Mouse (Mus musculus) heart, embryonic 12.5 days (tissue): Measurements from ENCODE around the gene Fbxo44. TPM values are rescaled to one million over a fixed set of nuclear protein-coding genes. Genes with fewer than 3 reads are reported as not detected.

Experiments
- ATAC-seq: fragments of 200-750 bp; cut with Nextera tagmentation; 2 replicates; pipeline ENCODE4 v1.8.0; 2017; ENCODE audit warnings: moderate TSS enrichment, moderate library complexity; ENCODE audit not compliant: insufficient number of reproducible peaks, low FRiP score
- H3K27ac ChIP-seq: fragments of 300-500 bp; sonication (generic); 2 replicates; pipeline ENCODE4 v1.5.1; 2016; ENCODE audit warnings: mild to moderate bottlenecking, moderate library complexity; ENCODE audit not compliant: poor library complexity, severe bottlenecking
- H3K27me3 ChIP-seq: fragments of 300-500 bp; sonication (generic); replicated peaks from 2 replicates; pipeline ENCODE4 v1.6.1; 2016; ENCODE audit warnings: mild to moderate bottlenecking, moderate library complexity
- H3K36me3 ChIP-seq: fragments of 300-500 bp; sonication (generic); 2 replicates; pipeline ENCODE4 v1.6.1; 2016; ENCODE audit warnings: mild to moderate bottlenecking, moderate library complexity
- H3K4me1 ChIP-seq: fragments of 300-500 bp; sonication (generic); replicated peaks from 2 replicates; pipeline ENCODE4 v1.6.1; 2016; ENCODE audit warnings: mild to moderate bottlenecking
- H3K4me2 ChIP-seq: fragments of 300-500 bp; sonication (generic); 2 replicates; pipeline ENCODE4 v1.6.1; 2016; ENCODE audit warnings: mild to moderate bottlenecking, moderate library complexity
- H3K4me3 ChIP-seq: fragments of 300-500 bp; sonication (generic); 2 replicates; pipeline ENCODE4 v1.5.1; 2016; ENCODE audit warnings: mild to moderate bottlenecking
- H3K9ac ChIP-seq: fragments of 300-500 bp; sonication (generic); 2 replicates; pipeline ENCODE4 v1.6.1; 2016; ENCODE audit warnings: mild to moderate bottlenecking, moderate library complexity
- H3K9me3 ChIP-seq: fragments of 300-500 bp; sonication (generic); replicated peaks from 2 replicates; pipeline ENCODE4 v1.6.1; 2016; ENCODE audit warnings: mild to moderate bottlenecking, moderate library complexity
- whole genome bisulfite sequencing: fragments of 180-500 bp; shearing (Covaris S2); methylation state at CpG from one replicate; pipeline ENCODE4 v1.1.7; 2016; 5-methylcytosine and 5-hydroxymethylcytosine counted together
- polyA plus RNA-seq: library from polyadenylated mRNA; unstranded; fragments of >200 nt; fragmentation: Nextera tagmentation; extraction: Ambion mirVana; gene quantifications from 2 replicates; pipeline ENCODE4 v1.2.1, GENCODE M21; 2016

Fbxo44 gene
- polyA plus RNA-seq, 1 experiment from 2014 or later = 25.1 TPM

- ATAC-seq = no peak
- Histone ChIP-seq H3K27ac (no peak overlapping the region), H3K9me3 (no peaks in the 10 kb centered on the region), H3K4me2 (peak overlapping the region; percentile 41; the same call in 1 of the 2 replicates), H3K9ac (no peak overlapping the region), H3K4me1 (peaks cover 12% of the 10 kb centered on the region), H3K27me3 (no peaks in the 10 kb centered on the region), H3K36me3 (peaks cover 42% of the 10 kb centered on the region), H3K4me3 (0 out of 2 replicates have a peak overlapping the region, but pooled peaks have one; percentile 9)
- WGBS = 33% methylated on average over 12 of the region's 12 CpGs
These were observed 10.7 kb downstream of the Fbxo44 start for GRCm38 (mm10) chr4:148149540-148149939.

DNA sequence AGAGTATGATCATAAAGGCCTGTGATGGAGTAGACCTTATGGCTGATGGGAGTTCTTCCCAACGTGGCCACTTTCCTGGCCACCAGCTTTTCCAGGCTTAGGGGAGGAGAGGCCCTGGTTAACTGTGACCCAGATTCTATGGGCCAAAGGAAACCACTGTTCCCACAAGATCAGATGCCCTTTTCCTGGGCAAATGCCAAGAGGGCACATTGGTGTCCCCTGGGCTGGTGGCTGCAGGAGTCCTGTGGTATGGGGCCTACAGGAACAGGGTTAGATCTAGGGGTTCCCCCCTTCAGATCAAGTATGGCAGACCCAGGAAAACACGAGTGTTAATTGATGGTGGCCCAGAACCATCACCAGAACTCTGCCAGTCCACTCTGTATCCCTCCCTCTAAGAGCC, 12.6 kb downstream of the Fbxo44 start:
- no peak for ATAC-seq
- peaks cover 12% of the 10 kb centered on the region for H3K4me1 ChIP-seq
- no peak overlapping the region for H3K4me2 ChIP-seq
- no peak overlapping the region for H3K9ac ChIP-seq
- H3K36me3 ChIP-seq = peaks cover 35% of the 10 kb centered on the region
- 94% methylated on average over 2 of the region's 2 CpGs for WGBS
- no peaks in the 10 kb centered on the region for H3K9me3 ChIP-seq
- no peaks in the 10 kb centered on the region for H3K27me3 ChIP-seq
- no peak overlapping the region for H3K4me3 ChIP-seq
- H3K27ac ChIP-seq = no peak overlapping the region

DNA sequence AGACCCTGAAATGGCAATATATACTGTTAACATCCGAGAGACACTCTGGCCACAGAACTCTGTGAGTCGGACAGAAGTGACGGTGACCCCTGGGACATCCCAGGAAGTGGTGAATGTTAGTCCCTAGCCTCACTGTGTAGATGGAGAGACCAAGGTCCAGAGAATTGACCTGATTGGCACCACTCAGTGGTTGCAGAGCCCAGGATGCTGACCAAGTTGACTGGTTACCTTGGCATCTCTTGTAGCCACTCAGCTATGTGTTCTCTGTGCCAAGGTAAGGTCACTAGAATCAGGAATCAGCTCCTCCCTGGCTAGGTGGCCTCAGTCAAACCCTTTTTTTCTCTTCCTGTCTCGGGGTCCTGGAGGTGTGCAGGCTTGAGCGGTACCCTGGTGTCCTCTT, 16.6 kb downstream of the Fbxo44 start:
- H3K4me2 ChIP-seq = no peak overlapping the region
- H3K36me3 ChIP-seq = peaks cover 35% of the 10 kb centered on the region
- peaks cover 7% of the 10 kb centered on the region for H3K27me3 ChIP-seq
- H3K27ac ChIP-seq = no peak overlapping the region
- no peak overlapping the region for H3K4me3 ChIP-seq
- no peaks in the 10 kb centered on the region for H3K9me3 ChIP-seq
- no peak overlapping the region for H3K9ac ChIP-seq
- H3K4me1 ChIP-seq = 0 out of 2 replicates have a peak, but pooled peaks cover 7% of the 10 kb centered on the region
- no peak for ATAC-seq
- WGBS = 86% methylated on average over 5 of the region's 5 CpGs

- peak overlapping the region; percentile 59 for H3K4me3 ChIP-seq
- 0 out of 2 replicates have a peak, but pooled peaks cover 7% of the 10 kb centered on the region for H3K4me1 ChIP-seq
- H3K9me3 ChIP-seq = no peaks in the 10 kb centered on the region
- ATAC-seq = peak; percentile 96
- WGBS = under 1% methylated on average over 65 of the region's 65 CpGs
- H3K36me3 ChIP-seq = peaks cover 12% of the 10 kb centered on the region
- peak overlapping the region; percentile 49 for H3K27ac ChIP-seq
- peak overlapping the region; percentile 76 for H3K9ac ChIP-seq
- peaks cover 27% of the 10 kb centered on the region for H3K27me3 ChIP-seq
- peak overlapping the region; percentile 90 for H3K4me2 ChIP-seq
These were observed 19.9 kb downstream of the Fbxo44 start for GRCm38 (mm10) chr4:148140098-148141011.

DNA sequence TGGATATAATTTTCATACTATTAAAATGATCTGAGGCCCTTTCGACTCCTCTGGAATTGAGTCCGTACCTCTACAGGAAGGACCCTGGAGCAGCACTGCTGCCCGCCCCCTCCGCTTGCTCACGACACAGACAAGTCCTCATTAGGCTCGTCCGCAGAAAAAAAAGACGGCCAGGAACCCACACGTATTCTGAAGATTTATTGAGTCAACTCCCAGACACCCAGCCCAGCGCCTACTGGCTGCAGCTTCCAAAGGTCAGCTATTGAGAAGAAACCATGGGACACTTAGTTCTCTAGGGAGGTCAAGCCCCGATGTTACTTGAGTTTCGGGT, 20.6 kb downstream of the Fbxo44 start:
- Histone ChIP-seq H3K27me3 (peaks cover 29% of the 10 kb centered on the region), H3K36me3 (peaks cover 7% of the 10 kb centered on the region; the same call in 1 of the 2 replicates), H3K4me3 (peak overlapping the region; percentile 59), H3K4me2 (peak overlapping the region; percentile 90), H3K27ac (no peak overlapping the region), H3K9ac (peak overlapping the region; percentile 49), H3K9me3 (no peaks in the 10 kb centered on the region), H3K4me1 (0 out of 2 replicates have a peak, but pooled peaks cover 7% of the 10 kb centered on the region)
- no peak for ATAC-seq
- under 1% methylated on average over 12 of the region's 12 CpGs for WGBS

- Histone ChIP-seq H3K4me1 (0 out of 2 replicates have a peak, but pooled peaks cover 7% of the 10 kb centered on the region), H3K9ac (no peak overlapping the region), H3K27me3 (peaks cover 46% of the 10 kb centered on the region), H3K4me2 (no peak overlapping the region), H3K9me3 (no peaks in the 10 kb centered on the region), H3K4me3 (no peak overlapping the region), H3K36me3 (no peaks in the 10 kb centered on the region), H3K27ac (no peak overlapping the region)
- WGBS = 68% methylated on average over 8 of the region's 8 CpGs
- ATAC-seq = no peak
These were observed 22.8 kb downstream of the Fbxo44 start for GRCm38 (mm10) chr4:148137503-148137902.

DNA sequence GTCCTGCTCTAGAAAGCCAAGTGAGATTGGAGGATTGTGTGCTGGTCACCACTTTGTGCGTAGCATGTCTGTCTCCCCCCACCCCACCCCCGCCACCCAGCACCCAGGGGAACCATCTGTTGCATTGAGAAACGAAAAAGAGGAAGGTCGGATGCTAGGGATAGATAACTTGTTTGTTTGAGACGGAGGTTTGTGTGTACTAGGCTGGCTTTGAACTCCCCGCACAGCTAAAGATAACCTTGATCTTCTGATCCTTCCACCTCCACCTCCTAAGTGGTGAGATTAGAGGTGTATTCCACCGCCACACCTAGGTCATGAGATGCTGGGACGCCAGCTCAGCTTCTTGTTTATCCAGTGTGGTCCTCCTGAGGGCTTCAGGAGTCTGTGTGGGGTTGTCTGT, 25.3 kb downstream of the Fbxo44 start:
- Histone ChIP-seq H3K27me3 (peaks cover 71% of the 10 kb centered on the region), H3K36me3 (no peaks in the 10 kb centered on the region), H3K4me2 (no peak overlapping the region), H3K4me3 (no peak overlapping the region), H3K4me1 (peaks cover 23% of the 10 kb centered on the region), H3K9me3 (no peaks in the 10 kb centered on the region), H3K27ac (no peak overlapping the region), H3K9ac (no peak overlapping the region)
- ATAC-seq = no peak
- WGBS = 65% methylated on average over 8 of the region's 8 CpGs

- Histone ChIP-seq H3K27me3 (peaks cover 78% of the 10 kb centered on the region), H3K36me3 (no peaks in the 10 kb centered on the region), H3K4me1 (peaks cover 16% of the 10 kb centered on the region), H3K9ac (no peak overlapping the region), H3K4me3 (peak overlapping the region; percentile 64), H3K27ac (no peak overlapping the region), H3K4me2 (peak overlapping the region; percentile 96), H3K9me3 (no peaks in the 10 kb centered on the region)
- WGBS = 2% methylated on average over 21 of the region's 21 CpGs
- ATAC-seq = no peak
These were observed 28.7 kb downstream of the Fbxo44 start for GRCm38 (mm10) chr4:148131497-148132081.

- Histone ChIP-seq H3K27me3 (peaks cover 85% of the 10 kb centered on the region), H3K27ac (no peak within 1 kb of the TSS), H3K4me1 (peaks cover 16% of the 10 kb centered on the region), H3K36me3 (no peaks in the 10 kb centered on the region), H3K9me3 (no peaks in the 10 kb centered on the region), H3K4me3 (peak within 1 kb of the TSS; percentile 64), H3K4me2 (peak within 1 kb of the TSS; percentile 96), H3K9ac (peak within 1 kb of the TSS; percentile 65)
- ATAC-seq = peak; percentile 81
- under 1% methylated on average over 82 of the region's 87 CpGs for WGBS
These were observed 29.5 kb downstream of the Fbxo44 start, which contains the start of gene Draxin for GRCm38 (mm10) chr4:148130561-148131413. TSS of gene Draxin (minus strand) at chr4:148130698.

GRCm38 (mm10) chr4:148130133-148130532, 30.1 kb downstream of the Fbxo44 start, which contains the start of gene Mad2l2:
TSS of gene Mad2l2 (plus strand) at chr4:148130384.
- Histone ChIP-seq H3K4me2 (peak within 1 kb of the TSS; percentile 96), H3K4me1 (peaks cover 16% of the 10 kb centered on the region), H3K27me3 (peaks cover 90% of the 10 kb centered on the region), H3K9ac (peak within 1 kb of the TSS; percentile 65), H3K36me3 (no peaks in the 10 kb centered on the region), H3K4me3 (peak within 1 kb of the TSS; percentile 64), H3K27ac (no peak within 1 kb of the TSS), H3K9me3 (no peaks in the 10 kb centered on the region)
- ATAC-seq = no peak
- WGBS = under 1% methylated on average over 17 of the region's 18 CpGs
